Mouse (Mus musculus) Patski (cell line): ENCODE measurements at regions not wholly inside any gene's neighbourhood (a gene's known extent, or its start where the extent isn't known, plus 50 kb on each side); places are given as distances from the start of the nearest gene placed in this dataset.

Source experiments
- ATAC-seq: fragments of 100-300 bp; one replicate; pipeline ENCODE4 v1.8.0; 2021
- CTCF ChIA-PET: fragments of 350-600 bp; sonication (Branson Sonifier 250); formaldehyde crosslinking; loops from one replicate; lab custom pipeline; 2022; ENCODE audit warnings: inconsistent platforms; lab: Charles Lee
- POLR2A ChIA-PET: fragments of 350-600 bp; sonication (Branson Sonifier 250); formaldehyde crosslinking; loops from one replicate; lab custom pipeline; 2022; ENCODE audit warnings: antibody characterized with exemption, inconsistent platforms; lab: Charles Lee
- DNase-seq: peaks from one replicate; pipeline ENCODE4 v3.0.0-alpha.2; 2011; ENCODE audit warnings: low read depth, low spot score
- H3K27me3 ChIP-seq: fragments of 371-371 bp; one replicate; pipeline ENCODE4 v1.5.1; 2021
- CTCF ChIP-seq: fragments of 100-300 bp; IDR thresholded peaks from one replicate; pipeline ENCODE4 v1.5.1; 2021
- in situ Hi-C: fragments of 300-500 bp; cut with MboI; formaldehyde crosslinking; loops from 3 replicates; pipeline ENCODE4 v1.11.1; 2018; ENCODE audit warnings: low pct_unique_long_range_greater_than_20kb, mixed read lengths

DNA sequence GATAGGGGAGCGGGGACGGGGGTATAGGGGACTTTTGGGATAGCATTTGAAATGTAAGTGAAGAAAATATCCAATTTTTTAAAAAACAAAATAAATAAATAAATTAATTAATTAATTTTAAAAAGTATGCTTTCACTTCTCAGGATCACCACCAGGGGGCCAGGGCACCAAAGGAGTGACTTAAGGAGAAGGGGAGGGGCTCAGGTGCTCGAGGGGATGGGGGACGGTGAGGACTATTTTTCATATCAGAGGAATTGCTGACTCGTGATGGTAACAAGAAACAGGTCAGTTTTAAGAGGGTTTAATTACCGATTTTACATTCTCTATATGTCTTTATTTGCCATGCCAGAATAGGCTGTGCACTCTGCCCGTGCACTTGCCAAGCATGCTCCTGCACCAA, 62.3 kb upstream of the Dgkg start:
- ChIA-PET POLR2A (no interaction called here), CTCF (interaction anchor here (1.3 kb wide), 1 partner anchor 78 kb away, joined by 3 read pairs; no protein-coding TSS in a partner anchor)
- no peak for ATAC-seq
- DNase-seq = no peak
- in situ Hi-C loops = no loop called here
- no peaks in the 10 kb centered on the region for H3K27me3 ChIP-seq
- peak; percentile 56 for TF ChIP-seq CTCF

DNA sequence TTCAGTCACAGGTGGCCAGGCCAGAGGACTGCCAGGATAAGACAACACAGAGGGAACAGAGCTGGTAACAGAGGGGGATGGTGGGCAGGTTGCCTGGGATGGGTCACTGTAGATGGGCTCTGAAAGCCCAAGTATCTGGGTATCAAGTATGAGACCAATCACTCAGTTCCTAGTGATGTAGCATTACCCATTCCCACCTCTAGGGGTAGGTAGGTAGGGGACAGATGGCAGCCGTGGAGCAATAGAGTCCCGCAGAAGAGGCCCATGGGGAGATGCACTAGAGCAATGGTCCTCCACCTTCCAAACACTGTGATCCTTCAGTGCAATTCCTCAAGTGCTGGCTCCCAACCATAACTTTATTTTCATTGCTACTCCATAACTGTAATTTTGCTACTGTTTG, 60.4 kb upstream of the Dgkg start:
- in situ Hi-C loops = no loop called here
- no peak for ATAC-seq
- DNase-seq = no peak
- ChIA-PET POLR2A (no interaction called here), CTCF (no interaction called here)
- no peak for TF ChIP-seq CTCF
- H3K27me3 ChIP-seq = no peaks in the 10 kb centered on the region

DNA sequence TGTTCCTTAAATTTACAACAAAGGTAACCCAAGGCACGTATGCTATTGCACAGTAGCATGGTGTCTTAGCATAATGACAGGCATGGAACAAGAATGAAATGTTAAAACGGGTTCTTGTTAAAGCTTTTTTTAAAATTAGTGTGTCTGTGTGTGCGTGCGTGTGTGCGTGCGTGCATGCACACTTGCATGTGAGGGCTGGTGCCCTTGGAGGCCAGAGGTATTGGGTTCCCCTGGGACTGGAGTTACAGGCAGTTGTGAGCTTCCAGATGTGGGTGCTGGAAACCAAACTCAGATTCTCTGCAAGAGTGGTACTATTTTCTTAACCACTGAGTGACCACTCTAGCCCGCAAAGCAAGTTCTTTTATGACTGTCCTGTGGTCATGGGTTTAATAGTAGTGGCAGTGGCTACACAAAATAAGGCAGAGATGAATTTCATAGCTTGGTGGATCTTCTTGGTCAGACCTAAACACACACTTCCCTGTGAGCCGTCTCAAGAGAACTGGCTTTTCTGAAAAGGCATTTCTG, 59.3 kb upstream of the Dgkg start:
- in situ Hi-C loops = no loop called here
- no peaks in the 10 kb centered on the region for H3K27me3 ChIP-seq
- no peak for ATAC-seq
- POLR2A ChIA-PET = interaction anchor here (1.0 kb wide), 1 partner anchor 12 kb away, joined by 3 read pairs; no protein-coding TSS in a partner anchor
- no peak for TF ChIP-seq CTCF
- CTCF ChIA-PET = interaction anchor here (0.9 kb wide), 1 partner anchor 84 kb away, joined by 3 read pairs; no protein-coding TSS in a partner anchor
- DNase-seq = no peak

DNA sequence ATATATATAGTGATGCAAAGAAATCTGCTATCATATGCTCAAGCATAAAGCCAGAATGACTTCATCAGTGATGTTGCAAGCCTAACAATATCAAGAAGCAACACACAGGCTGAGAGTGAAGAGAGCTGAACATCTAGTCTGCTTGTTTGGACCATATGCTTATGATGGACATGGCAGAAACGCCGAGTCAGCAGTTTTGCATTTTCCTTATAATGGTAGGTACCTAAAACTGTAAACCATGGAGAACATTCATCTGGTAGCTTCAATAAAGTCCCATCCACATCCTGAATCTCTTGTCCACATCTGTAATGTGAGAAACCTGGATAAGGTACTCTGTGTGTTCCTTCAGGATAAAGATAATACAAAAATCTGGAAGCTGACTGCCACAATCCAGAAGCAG, 57.3 kb upstream of the Dgkg start:
- in situ Hi-C loops = no loop called here
- no peaks in the 10 kb centered on the region for H3K27me3 ChIP-seq
- ATAC-seq (no peak), DNase-seq (no peak)
- CTCF ChIA-PET = interaction anchor here (1.3 kb wide), 1 partner anchor 13 kb away, joined by 3 read pairs; no protein-coding TSS in a partner anchor
- POLR2A ChIA-PET = no interaction called here
- TF ChIP-seq CTCF = no peak

DNA sequence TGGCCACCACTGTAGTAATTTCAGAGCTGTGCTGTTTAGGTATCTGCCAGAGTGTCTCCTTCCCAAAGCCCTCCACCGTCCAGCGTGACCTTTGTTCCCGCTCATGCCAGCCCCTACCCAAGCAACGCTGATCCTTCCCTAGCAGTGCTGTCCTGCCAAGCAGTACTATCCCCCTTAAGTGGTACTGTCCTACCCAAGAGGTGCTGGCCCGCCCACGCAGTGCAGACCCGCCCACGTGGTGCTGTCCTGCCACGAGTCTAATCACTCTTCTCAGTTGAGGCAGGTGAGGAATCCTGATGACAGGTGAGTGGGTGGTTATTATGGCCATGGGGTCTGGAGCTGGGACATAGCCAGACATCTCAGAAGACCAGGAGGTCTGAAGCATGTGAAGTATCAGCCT, 51.7 kb upstream of the Dgkg start:
- DNase-seq (no peak), ATAC-seq (no peak)
- in situ Hi-C loops = no loop called here
- POLR2A ChIA-PET = no interaction called here
- no peak for TF ChIP-seq CTCF
- CTCF ChIA-PET = interaction anchor here (0.8 kb wide), 1 partner anchor 9 kb away, joined by 4 read pairs; no protein-coding TSS in a partner anchor
- no peaks in the 10 kb centered on the region for H3K27me3 ChIP-seq
